28 mouse cellular contexts compared by ENCODE assay signal in the genomic region with DNA sequence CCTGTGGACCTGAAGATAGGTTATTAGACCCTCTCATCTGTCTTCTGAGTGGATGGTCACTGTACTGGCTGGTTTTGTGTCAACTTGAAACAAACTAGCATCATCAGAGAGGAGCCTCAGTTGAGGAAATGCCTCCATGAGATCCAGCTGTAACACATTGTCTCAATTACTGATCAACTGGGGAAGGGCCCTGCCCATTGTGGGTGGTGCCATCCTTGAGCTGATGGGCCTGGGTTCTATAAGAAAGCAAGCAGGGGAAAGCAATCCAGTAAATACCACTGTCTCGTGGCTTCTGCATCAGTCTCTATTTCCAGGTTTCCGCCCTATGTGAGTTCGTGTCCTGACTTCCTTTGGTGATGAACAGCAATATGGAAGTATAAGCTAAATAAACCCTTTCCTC.
"Had no signal": no experiment of that assay in that cellular context is flagged by ENCODE, and none has a peak within 500 bp of the region (broad histone marks: within the 10 kb centered on the region; RNA-seq: fewer than 3 reads in every experiment).

No protein-coding gene starts in this region.

- H3K27me3 ChIP-seq: embryonic facial prominence, embryonic 12.5 days; embryonic facial prominence, embryonic 13.5 days; embryonic facial prominence, embryonic 15.5 days; forebrain, embryonic 12.5 days; forebrain, embryonic 13.5 days; forebrain, embryonic 15.5 days had no signal

- H3K9me3 ChIP-seq: embryonic facial prominence, embryonic 10.5 days; embryonic facial prominence, embryonic 12.5 days; embryonic facial prominence, embryonic 13.5 days; embryonic facial prominence, embryonic 15.5 days; forebrain, embryonic 10.5 days; forebrain, embryonic 12.5 days; forebrain, embryonic 13.5 days; forebrain, embryonic 15.5 days had no signal

- ATAC-seq: forebrain, embryonic 13.5 days; forebrain, embryonic 14.5 days; forebrain, embryonic 15.5 days; forebrain, embryonic 16.5 days; forebrain, postnatal 0 days had no signal

- H3K4me2 ChIP-seq: embryonic facial prominence, embryonic 12.5 days; embryonic facial prominence, embryonic 13.5 days; embryonic facial prominence, embryonic 15.5 days; forebrain, embryonic 12.5 days; forebrain, embryonic 13.5 days; forebrain, embryonic 15.5 days had no signal

- H3K36me3 ChIP-seq: embryonic facial prominence, embryonic 10.5 days; embryonic facial prominence, embryonic 12.5 days; embryonic facial prominence, embryonic 13.5 days; embryonic facial prominence, embryonic 15.5 days; forebrain, embryonic 10.5 days; forebrain, embryonic 12.5 days; forebrain, embryonic 15.5 days had no signal

- H3K4me1 ChIP-seq: embryonic facial prominence, embryonic 12.5 days; embryonic facial prominence, embryonic 13.5 days; embryonic facial prominence, embryonic 15.5 days; forebrain, embryonic 10.5 days; forebrain, embryonic 12.5 days; forebrain, embryonic 13.5 days; forebrain, embryonic 15.5 days had no signal

- H3K9ac ChIP-seq: embryonic facial prominence, embryonic 12.5 days; embryonic facial prominence, embryonic 13.5 days; embryonic facial prominence, embryonic 15.5 days; forebrain, embryonic 12.5 days; forebrain, embryonic 13.5 days; forebrain, embryonic 15.5 days; forebrain, postnatal 0 days had no signal

- H3K4me3 ChIP-seq: embryonic facial prominence, embryonic 10.5 days; embryonic facial prominence, embryonic 12.5 days; embryonic facial prominence, embryonic 13.5 days; embryonic facial prominence, embryonic 15.5 days; erythroblast, embryonic 14.5 days; forebrain, embryonic 10.5 days; forebrain, embryonic 12.5 days; forebrain, embryonic 13.5 days; forebrain, embryonic 15.5 days; gastrocnemius, adult 2 months had no signal

- DNase-seq: cerebellum, adult 18-20 months; cerebellum, adult 2 months; cerebellum, adult 8-10 months; cerebellum, adult 9-10 months; cerebellum, adult 9-11 months; cerebellum, postnatal 10 days; cerebellum, postnatal 14 days; cerebellum, postnatal 25 days; cerebellum, postnatal 36 days; embryo, embryonic 11 days; forebrain, postnatal 0 days; gastrocnemius, adult 2 months; gastrocnemius, postnatal 10 days; gastrocnemius, postnatal 14 days; gastrocnemius, postnatal 25 days; gastrocnemius, postnatal 36 days; heart, adult 18-20 months had no signal

- H3K27ac ChIP-seq: embryonic facial prominence, embryonic 10.5 days; embryonic facial prominence, embryonic 12.5 days; embryonic facial prominence, embryonic 13.5 days; embryonic facial prominence, embryonic 15.5 days; forebrain, embryonic 10.5 days; forebrain, embryonic 12.5 days; forebrain, embryonic 13.5 days; forebrain, embryonic 15.5 days; gastrocnemius, adult 2 months had no signal
